Mouse (Mus musculus): ENCODE data around the gene Esrrb. TPM values are rescaled to one million over a fixed set of nuclear protein-coding genes. Genes with fewer than 3 reads are reported as not detected.

Esrrb gene
- polyA plus RNA-seq, 1 experiment: 1.5 TPM

DNA sequence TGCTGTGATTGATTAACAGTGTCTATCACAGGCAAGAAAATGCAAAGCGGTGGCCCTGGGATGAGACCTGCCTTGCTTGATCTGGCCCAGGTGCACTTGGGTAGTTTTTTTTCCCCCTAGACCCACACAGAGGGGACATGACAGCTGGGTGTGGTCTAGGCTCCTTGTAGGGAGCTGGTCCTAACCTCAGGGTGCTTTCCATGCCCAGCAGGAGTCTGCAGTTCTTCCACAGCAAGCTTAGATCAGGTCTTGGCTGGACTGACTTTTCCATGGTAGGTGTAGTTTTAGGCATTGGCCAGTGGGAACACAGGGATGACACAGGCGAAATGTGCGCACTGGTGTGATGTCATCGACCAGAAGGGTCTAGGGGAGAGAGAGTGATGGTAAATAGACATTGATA is 136.2 kb downstream of the Esrrb start:
- no peak for DNase-seq (ENCODE audit: low read depth)

DNA sequence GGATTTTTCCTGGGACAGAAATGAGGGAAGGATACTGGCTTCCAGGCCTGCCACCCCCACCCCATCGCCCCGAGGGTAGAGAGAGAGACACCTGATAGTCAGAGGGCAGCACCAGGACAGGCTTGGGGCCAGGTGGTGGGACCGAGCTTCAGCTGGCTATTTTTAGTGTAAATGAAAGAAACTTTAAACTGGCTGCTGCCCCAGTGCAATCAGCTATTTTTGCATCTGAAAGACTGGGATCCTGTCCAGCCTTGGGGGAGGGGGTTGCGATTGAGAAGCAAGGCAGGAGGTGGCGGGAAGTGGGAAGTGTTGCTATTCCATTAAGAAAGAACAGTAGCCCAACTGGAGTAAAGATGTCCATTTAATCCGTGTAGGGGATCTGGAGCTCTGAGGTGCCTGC is 137.8 kb downstream of the Esrrb start:
- no peak for DNase-seq (ENCODE audit: low read depth)

DNA sequence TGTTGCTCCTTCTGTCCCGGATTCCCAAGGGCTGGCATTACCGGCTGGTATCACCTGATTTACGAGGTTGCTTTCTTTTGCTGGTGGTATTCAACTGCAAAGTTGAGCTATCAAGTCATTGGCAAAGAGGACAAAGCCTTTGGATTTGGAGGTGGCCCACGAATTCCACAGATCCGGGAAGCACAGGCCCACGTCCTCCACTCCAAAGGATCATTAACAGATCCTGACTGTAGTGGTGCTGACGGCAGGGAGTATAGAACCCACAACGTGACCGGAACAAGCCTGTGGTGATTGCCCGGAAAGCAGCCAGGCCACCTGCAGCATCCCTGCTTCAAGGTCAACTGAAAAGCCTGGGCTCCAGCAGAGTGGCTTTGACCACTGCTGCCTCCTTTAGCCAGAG is 140.8 kb downstream of the Esrrb start:
- DNase-seq (ENCODE audit: low read depth): no peak

DNA sequence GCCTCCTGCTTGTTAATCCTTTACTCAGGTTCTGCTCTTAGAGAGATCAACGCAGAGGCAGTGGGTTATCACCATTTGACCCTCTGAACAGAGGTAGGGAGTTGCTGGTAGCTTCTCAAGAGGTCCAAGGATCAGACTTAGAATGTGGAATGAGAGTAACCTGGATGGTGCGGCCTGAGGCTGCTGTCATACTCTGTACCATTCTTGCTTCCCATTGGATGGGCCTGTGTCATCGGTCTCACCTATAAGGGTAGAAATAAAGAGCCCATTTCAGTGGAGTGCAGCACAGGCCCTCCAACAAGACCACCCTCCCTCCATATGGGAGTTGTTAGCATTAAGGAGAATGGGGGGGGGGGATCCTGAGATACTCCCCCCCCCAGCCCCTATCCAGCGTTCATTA is 143.0 kb downstream of the Esrrb start:
- DNase-seq (ENCODE audit: low read depth): no peak

DNA sequence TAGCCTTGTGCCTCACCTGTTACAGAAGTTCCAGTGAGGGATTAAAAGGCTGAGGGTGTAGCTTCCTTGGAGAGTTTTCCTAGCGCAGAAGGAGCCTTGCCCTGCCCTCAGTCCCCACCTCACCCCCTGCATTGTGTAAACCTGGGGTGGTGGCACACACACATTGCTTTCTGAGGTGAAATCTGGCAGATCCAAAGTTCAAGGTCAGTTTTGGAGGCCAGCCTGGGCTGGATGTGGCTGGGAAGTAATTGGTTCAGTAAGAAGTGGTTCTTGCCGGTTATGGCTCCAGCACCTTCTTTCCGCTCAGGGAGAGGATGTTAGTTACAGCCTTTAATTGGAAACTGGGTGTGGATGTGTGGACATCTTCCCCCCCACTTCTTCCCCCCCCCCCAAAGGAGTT is 143.4 kb downstream of the Esrrb start:
- DNase-seq (ENCODE audit: low read depth): no peak

DNA sequence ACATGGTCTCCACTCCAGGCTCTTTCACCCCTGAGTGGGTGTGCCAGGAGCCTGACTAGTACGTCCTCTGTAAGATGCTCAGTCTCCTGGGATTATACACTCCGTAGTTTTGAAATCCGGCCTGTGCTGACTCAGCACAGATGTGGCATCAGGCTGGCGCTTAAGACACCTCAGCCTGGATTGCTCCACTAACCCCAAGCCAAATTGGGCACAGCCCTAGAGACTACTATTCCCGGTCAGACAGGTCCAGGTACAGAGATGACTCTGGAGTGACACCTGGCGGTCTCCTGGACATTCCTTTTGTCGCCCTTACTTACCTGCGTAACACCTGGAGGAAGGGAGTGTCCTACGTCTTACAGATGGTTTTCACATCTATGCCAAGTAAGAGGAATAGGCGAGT is 146.8 kb downstream of the Esrrb start:
- peak; percentile 70 for DNase-seq (ENCODE audit: low read depth)

DNA sequence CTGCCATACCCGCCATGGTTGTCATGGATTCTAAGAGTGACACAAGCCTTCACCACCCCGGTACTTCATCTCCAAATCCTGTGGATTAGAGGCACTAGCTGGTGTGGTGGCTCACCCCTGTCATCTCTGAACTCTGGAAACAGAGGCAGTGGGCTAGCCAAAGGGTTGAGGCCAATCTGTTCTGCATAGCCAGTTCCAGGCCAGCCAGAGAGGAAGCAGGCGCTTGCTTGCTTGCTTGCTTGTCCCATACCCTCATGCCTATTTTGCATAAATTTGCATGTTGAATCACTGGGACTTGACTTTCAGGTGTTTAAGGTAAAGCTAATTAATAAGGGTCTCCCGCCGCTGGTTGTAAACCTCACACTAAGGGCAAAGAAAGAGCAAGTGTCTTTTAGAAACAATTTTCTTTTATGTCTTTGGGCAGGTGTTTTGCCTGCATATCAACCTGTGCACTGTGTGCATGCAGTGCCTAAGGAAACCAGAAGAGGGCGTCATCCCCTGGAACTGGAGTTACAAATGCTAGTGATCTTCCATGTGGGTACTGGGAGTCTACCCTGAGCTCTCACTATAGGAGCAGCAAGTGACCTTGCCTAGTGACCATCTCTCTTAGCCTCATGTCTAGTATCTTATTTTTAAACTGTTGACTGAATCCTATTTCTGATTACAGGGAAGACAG is 147.5 kb downstream of the Esrrb start:
- no peak for DNase-seq (ENCODE audit: low read depth)

DNA sequence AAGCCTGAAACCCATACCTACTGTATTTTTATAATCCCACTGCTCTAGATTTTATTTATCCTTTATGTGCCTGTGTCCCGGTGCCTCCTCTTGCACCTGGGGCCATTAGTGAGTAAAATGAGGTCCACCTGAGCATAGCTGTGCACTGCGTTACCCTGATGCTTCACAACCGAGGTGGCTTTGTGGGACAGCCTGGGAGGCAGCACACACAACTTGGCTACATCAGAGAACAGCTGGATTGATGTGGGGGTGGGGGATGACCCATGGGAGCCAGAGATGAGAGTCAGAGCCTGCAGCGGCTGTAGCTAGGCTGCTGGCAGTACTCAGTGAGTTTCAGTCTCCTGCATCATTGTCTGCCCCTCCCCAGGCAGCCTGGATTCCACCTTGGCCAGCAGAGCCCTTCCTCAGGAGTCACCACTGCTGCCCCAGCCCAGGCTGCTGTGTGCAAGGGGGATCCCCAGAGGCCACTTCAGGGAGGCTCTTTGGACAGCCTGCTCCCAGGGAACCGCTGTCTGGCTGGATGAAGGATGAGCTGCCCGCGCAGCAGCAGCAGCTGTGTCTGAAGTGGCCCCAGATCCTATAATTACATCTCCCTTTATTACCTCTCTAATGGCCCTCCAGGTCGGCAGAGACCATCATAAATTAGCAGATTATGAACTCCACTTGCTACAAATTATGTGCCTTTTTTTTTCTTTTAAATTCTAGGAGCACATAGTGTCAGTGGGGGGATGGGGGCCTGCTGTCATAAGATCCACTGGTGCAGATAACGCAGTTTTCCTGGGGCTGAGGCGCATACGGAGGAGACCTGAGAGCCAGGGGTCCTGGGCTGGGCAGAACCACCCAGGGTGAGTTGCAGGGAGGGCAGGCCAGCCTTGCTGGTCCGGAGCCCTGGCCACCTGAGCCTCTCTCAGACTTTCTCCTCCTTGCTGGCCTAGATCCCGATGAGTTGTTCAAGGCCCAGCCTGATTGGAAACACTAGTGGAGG is 148.7 kb downstream of the Esrrb start:
- DNase-seq (ENCODE audit: low read depth): no peak

DNA sequence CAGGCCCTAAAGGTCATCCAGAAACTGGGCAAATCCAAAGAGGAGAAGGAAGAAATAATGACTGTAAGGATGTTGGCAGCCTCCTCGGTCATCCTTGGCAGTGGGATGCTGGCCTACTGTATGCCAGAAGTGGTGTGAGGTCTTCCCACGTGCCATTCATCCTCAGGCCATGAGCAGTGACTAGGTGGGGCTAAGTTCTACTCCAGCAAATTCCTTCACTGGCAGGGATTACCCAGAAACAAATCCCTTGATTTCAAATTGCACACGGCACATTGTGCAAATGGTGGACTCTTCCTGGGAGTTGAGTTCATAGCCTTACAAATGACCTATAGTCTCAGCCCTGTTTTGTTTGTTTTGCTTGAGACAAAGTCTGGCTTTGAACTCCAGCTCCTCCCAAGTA is 151.4 kb downstream of the Esrrb start:
- peak; percentile 80 for DNase-seq (ENCODE audit: low read depth)

DNA sequence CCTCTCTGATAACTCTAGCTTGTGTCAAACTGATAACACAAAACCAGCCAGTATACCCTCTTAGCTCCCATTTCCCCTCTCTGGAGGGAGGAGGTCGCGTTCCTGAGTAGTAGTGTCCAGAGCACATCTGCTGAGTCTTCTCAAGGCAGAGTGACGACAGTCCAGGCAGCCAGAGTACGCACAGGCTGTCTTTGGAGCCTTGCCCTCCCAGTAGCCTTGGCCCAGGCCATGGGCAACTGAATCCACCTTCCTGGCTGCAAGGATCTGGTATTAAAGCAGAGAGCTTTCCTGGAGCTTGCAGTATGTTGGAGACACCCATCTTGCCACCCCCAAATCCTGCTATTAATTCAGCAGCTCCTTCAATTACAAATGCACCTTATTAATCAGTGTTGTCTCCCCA is 152.7 kb downstream of the Esrrb start:
- no peak for DNase-seq (ENCODE audit: low read depth)

DNA sequence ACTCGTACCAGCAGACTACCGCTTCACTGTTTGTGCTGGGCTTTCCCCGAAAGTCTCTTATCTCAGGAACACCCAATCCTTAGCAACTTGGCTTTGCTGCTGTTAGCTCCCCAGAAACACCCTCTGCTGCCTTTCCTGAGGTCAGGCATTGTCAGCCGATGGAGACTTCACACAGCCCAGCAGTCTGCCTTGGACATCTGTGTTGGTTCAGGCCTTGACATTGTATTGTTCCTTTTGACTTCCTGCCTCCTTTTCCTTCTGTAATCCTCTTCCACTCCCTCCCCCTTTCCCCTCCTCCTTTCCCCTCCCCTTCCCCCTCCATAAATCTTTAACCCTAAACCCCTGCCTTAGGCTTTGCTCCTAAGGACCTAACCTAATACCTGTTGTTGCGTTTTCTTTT is 155.7 kb downstream of the Esrrb start:
- no peak for DNase-seq (ENCODE audit: low read depth)

DNA sequence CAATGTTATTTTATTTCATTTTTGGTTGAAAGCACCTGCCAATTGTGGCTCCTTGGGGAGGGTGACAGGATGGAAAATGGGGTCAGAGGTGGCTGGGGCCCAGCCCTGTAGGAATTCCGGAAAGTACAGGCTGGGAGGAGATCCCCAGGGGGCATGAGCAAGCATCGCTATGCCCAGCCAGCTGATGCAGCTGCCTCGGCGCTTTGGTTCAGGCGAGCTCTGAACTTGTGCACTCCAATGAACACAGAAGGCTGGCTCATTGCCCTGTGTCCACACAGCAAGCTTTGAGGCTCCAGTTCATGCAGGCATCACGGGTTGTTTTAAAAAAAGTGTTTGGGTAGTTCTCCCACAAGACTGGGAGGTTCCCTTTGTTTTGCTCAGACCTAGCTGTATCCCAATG is 156.8 kb downstream of the Esrrb start:
- DNase-seq (ENCODE audit: low read depth): no peak

DNA sequence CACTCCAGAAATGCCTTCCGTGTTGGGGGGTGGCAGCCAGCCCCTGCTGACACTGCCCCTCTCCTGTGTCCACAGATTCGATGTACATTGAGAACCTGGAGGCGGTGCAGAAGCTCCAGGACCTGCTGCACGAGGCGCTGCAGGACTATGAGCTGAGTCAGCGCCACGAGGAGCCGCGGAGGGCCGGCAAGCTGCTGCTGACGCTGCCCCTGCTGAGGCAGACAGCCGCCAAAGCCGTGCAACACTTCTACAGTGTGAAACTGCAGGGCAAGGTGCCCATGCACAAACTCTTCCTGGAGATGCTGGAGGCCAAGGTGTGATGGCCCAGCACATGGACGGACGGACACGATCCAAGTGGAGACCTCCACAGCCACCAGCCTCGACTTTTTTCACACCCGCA is 157.8 kb downstream of the Esrrb start:
- no peak for DNase-seq (ENCODE audit: low read depth)

DNA sequence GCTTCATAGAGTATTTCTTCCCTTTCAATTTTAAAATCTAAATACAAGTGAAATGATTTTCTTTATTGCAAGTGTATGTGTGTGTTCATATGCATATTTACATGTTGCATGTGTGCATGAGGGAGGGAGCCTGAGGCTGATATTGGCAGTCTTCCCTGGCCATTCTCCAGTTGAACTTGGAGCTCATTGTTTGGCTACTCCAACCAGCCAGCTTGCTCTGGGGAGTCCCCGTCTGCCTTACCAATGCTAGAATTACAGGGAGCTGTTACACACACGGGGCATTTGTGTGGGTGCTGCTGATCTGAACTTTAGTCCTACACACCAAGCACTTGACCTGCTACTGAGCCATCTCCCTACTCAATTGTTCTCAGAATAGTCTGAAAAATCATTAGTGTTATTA is 173.4 kb downstream of the Esrrb start:
- no peak for DNase-seq (ENCODE audit: low read depth)

DNA sequence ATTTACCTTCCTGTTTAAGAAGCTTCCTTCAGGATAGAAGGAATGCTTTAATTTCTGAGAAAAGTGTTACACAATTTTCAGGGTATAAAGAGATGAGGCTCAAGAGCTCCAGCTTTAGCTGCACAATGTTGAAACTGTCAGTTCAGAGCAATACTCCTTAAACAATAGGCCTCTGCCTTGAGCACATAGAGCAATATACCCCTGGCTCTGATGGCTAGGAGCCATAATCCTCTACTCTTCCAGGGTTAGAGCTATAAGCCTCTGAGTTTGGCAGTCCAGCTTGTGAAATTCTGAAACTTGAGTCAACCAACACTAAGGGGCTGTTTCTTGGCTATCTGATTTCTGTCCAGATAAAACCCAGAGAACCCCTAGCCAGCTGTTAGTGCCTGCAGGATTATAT is 176.9 kb downstream of the Esrrb start:
- peak; percentile 70 for DNase-seq (ENCODE audit: low read depth)

DNA sequence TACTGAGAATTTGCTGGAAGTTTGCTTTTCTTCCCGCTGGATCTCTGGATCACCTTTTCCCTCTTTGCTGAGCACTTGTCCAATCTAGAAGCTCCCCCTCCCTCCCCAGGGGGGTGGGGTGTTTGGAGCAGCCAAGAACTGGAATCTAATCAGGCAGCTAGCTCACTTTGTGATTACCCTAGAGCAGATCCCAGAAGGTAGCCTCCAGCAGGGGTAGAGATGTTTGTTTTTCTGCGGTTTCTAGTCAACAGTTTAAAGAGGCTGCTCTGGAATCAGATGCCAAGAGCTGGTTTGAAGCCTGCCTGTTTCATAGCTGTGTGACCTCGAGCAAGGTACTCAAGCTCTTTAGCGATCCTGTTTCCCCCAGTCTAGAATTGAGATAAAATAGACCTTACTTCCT is 177.8 kb downstream of the Esrrb start:
- no peak for DNase-seq (ENCODE audit: low read depth)

DNA sequence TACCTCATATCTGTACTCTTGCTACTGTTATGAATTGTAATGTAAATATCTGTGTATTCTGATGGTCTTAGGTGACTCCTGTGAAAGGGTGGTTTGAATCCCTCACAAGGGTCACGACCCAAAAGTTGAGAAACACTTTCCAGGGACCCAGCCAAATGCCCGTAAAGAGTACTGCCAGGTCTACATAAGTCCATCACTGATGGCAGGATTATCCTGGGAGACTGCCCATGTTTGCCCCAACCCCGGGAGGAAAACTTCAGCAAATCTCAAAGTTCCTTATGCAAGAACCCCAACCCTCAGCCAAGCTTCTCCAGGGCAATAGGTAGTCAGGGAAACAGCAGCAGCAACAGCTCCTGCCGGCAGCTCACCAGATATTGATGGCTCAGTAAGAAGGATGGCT is 178.6 kb downstream of the Esrrb start:
- peak; percentile 72 for DNase-seq (ENCODE audit: low read depth)

DNA sequence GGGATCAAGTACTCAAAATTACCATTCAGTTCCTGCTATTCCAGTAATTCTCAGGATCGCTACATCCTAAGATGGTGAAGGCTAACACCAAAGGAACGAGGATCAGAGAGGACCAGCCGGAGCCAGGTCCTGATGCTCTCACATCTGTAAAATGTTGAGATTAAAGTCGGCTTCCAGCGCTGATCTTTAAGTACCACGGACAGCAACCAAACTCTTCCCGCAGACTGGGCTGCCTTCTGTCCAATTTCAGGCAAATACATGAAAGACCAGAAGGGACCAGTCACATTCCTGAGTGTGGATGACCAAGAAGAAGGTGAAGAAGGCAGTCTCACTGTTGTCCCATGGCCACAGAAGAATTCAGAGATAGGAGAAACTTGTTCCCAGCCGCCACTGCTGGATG is 186.9 kb downstream of the Esrrb start:
- no peak for DNase-seq (ENCODE audit: low read depth)

DNA sequence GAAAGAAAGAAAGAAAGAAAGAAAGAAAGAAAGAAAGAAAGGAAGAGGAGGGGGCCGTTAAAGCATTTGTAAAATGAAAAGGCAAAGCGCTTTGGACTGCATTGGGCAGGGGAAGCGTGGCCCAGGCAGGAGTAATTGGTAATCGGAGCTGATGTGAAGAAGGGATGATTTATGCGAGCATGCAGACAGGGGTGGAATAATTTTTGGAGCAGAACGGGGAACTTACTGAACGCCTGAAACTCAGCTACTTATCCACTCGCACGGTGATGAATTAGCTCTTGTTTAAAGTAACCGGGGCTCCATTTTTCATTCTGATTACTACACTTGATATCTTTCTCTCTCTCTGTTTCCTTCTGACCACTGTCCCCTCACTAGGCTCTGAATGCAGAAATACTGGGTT is 192.1 kb downstream of the Esrrb start:
- no peak for DNase-seq (ENCODE audit: low read depth)

DNA sequence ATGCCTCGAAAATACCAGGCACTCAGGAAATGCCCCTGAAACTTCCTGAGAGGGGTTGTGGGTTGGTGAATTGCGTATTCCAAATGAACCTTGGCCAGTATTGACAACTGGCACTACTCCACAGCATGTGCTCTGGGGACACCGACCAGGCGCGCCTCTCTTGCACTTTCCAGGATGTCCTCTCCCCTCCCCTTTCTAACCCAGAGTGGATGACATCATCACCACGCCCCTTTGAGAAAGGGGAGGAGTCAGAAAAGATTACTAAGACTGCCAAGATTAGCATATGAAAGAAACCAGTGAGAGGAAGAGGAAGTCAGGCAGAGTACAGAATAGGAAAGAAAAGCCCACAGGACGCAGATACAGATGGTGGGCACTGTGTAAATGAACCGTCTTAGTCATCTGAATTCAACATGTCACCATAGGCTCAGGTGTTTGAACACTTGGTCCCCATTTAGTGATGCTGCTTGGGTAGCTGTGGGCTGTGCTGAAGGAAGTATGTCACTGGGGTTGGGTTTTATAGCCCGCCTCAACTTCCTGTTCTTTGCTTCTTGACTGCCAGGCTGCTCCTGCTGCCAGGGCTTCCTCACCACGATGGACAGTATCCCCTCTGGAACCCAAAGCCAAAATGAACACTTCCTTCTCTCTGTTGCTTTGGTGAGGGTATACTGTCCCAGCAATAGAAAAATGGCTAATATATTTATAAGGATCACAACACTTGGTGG is 196.0 kb downstream of the Esrrb start:
- DNase-seq (ENCODE audit: low read depth): no peak

DNA sequence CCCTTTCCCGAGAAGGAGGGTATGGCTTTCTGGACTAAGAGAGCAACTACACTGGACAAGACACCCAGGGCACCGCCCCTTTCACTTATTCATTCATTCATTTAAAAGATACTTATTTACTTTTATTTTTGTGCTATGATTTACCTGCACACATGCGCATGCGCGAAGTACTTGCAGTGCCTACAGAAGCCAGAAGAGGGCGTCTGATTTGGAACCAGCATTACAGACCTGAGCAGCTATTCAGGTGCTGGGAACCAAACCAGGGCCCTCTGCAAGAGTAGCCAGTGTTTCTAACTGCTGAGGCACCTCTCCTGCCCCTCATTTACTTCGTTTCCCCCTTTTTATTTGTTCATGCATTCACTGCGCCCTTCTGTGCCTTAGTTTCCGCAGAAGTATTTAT is 198.0 kb downstream of the Esrrb start:
- no peak for DNase-seq (ENCODE audit: low read depth)

DNA sequence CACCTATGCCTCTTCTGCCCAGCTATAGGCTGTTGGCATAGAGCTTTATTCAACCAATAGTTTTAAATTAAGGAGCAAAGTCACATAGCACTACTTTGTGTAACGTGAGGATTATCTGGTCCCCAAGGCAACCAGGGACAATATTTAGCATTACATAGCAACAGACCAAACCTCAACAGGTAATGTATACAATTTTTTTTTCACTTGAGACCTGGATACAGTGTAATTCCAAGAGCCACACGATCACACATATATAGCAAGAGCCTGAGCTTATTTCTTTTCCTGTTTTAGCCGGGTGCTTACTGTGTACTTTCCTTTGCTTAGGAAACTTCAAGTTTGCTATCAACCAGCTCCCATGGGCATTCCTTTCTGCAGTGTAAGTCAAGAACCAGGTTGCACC is 201.8 kb downstream of the Esrrb start:
- DNase-seq (ENCODE audit: low read depth): no peak

DNA sequence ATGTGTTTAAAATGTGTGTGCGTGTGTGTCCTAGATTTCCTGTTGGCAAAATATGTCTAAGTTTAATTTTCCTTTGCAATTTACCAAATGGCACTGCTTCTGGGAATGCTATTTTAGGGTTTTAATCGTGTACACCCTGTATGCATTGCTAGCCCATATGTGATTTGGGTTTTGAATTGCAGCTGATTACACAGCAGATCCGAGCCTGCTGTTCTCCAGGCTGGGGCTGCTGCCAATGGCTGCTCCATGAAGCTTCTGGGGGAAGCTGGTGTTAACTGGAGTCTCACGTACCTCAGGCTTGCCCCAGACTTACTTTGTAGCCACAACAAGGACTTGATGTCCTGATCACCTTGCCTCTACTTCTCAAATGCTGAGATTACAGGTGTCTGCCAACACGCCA is 205.1 kb downstream of the Esrrb start:
- DNase-seq (ENCODE audit: low read depth): no peak

Data from gonadal fat pad, adult 2 months (tissue).